Mouse (Mus musculus) adrenal gland, postnatal 25 days (tissue): Measurements from ENCODE around the gene Ces2h. TPM values are rescaled to one million over a fixed set of nuclear protein-coding genes. Genes with fewer than 3 reads are reported as not detected.

Source experiments
- total RNA-seq: library from RNA; stranded (reverse); gene quantifications from 2 replicates; pipeline ENCODE4 v1.2.3, GENCODE M21; 2021

The Ces2h gene
- total RNA-seq, 1 experiment from 2014 or later = not detected

Other genes with a start within 250 kb of the Ces2h start
- gene Ces2b, start 169.3 kb upstream of the Ces2h start, total RNA-seq = 0.39 and 0.48 TPM in 2 replicates
- not detected in 2 replicates for gene Ces2c, start 153.8 kb upstream of the Ces2h start, total RNA-seq
- gene Ces2e, start 74.6 kb upstream of the Ces2h start, total RNA-seq = 2.7 and 3.0 TPM in 2 replicates
- gene Ces2f, start 53.5 kb upstream of the Ces2h start, total RNA-seq = not detected in 2 replicates
- gene Ces2g, start 39.1 kb upstream of the Ces2h start, total RNA-seq = 1.3 and 2.0 TPM in 2 replicates
- 16.0 TPM in 1 of 2 replicates, not detected in the other for gene Ces3a, start 47.7 kb downstream of the Ces2h start, total RNA-seq
- gene Ces3b, start 82.9 kb downstream of the Ces2h start, total RNA-seq = 1.0 TPM in 1 of 2 replicates, not detected in the other
- gene Ces4a, start 130.9 kb downstream of the Ces2h start, total RNA-seq = not detected in 2 replicates
- gene Cbfb, start 169.8 kb downstream of the Ces2h start, total RNA-seq = 78.8 and 92.4 TPM in 2 replicates
- gene D230025D16Rik, start 224.3 kb downstream of the Ces2h start, total RNA-seq = 27.9 and 34.5 TPM in 2 replicates